Mouse (Mus musculus) adrenal gland (tissue): ENCODE data around the gene Gsdma2.

Source experiments
- intact Hi-C: fragments of 180-260 bp; cut with DNase I; formaldehyde crosslinking; loops from one replicate; pipeline ENCODE4 v1.15.1; 2025

The Gsdma2 gene

GRCm38 (mm10) chr11:98698849-98699640 lies 52.5 kb downstream of the Gsdma2 start:
- intact Hi-C loops, result no loop called here

- intact Hi-C loops, result loop anchor here (5.0 kb wide), 3 partner anchors 87 to 207 kb away; partner anchors contain the start of gene Cdc6
Observed at GRCm38 (mm10) chr11:98699911-98700310, 53.4 kb downstream of the Gsdma2 start.

GRCm38 (mm10) chr11:98701213-98701670 lies 54.7 kb downstream of the Gsdma2 start, which contains the start of gene Csf3:
TSS of gene Csf3 (plus strand) at chr11:98701263.
- intact Hi-C loops, result loop anchor here (5.0 kb wide), 3 partner anchors 86 to 206 kb away; partner anchors contain the start of gene Cdc6

- intact Hi-C loops, result loop anchor here (5.0 kb wide), 3 partner anchors 85 to 205 kb away; partner anchors contain the start of gene Cdc6
Observed at GRCm38 (mm10) chr11:98702323-98702722, 55.8 kb downstream of the Gsdma2 start.

GRCm38 (mm10) chr11:98705021-98705420 lies 58.5 kb downstream of the Gsdma2 start:
- intact Hi-C loops, result no loop called here
